Mouse (Mus musculus): ENCODE data around the gene Scn5a.

Scn5a gene

DNA sequence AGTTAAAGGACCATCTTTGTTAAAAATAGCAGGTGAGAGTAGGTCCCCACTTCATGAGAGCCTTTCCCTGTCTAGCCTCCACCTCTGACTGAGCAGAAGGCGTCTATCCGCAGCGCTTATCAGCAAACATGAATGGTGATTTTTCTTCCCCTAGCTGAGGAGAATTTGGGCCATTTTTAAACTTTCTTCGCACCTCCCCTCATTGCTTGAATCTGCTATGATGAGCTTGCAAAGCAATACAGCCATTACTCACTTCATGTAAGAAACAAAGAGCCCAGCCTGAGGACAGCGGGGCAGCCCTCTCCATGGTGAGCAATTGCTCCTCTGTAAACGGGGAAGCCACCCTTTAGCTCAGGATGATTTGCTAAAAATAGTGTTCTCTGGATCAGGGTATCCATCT is 14.0 kb downstream of the Scn5a start:
- in situ Hi-C loops (cut with MboI, MseI), result no loop called here

DNA sequence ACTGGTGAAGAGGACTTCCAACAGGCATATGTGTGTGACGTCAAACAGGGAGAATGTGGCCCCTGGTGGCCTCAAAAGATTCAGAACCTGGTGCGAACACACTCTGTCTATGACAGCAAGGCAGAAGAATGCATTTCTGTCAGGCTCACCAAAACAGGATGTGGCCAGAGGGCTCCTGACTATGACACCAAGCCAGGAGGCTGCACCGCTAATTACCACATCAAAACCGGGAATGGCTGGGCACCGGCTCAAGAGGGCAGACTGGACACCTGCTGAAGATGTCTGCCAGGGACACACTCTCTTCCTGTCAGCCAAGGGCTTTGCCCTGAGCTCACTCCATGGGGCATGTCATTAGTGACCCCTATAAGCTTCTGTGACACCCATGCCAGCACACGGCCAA is 15.2 kb downstream of the Scn5a start:
- in situ Hi-C loops (cut with MboI, MseI), result no loop called here

DNA sequence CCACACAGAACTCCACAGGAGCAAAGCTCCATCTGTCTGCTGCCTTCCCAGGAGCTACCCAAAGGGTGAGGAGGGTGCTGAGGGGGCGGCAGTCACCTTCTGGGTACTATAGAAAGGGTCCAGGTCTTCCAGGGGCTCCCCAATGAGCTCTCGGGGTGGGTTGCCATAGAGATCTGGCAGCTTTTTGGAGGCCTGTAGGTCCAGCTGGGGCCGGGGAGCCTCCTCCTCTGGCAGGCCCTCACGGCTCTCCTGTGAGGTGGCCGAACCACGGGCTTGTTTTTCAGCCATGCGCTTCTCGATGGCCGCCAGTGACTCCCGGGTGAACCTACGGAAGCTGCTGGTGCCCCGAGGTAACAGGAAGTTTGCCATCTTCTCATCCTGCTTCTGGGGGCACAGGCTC is 16.6 kb downstream of the Scn5a start:
- in situ Hi-C loops (cut with MboI, MseI), result no loop called here

DNA sequence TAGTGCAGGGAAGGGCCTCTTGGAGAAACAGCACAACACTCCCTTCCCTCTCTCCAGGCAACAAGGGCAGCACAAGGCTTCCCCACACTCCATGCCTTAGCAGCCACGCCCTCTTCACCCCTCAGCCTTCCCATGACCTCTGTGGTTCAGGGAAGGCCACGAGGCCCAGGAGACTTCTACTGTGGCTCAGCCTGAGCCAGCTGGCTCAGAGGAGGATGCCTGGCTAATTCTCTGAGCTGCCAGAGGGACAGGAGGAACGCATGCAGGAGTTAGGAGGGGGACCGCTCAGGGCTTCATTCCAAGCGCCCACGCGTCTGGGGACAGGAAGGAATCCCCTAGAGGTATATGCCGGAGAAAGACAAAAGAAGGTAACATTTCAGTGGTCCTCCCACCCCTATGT is 17.1 kb downstream of the Scn5a start:
- in situ Hi-C loops (cut with MboI, MseI), result no loop called here

DNA sequence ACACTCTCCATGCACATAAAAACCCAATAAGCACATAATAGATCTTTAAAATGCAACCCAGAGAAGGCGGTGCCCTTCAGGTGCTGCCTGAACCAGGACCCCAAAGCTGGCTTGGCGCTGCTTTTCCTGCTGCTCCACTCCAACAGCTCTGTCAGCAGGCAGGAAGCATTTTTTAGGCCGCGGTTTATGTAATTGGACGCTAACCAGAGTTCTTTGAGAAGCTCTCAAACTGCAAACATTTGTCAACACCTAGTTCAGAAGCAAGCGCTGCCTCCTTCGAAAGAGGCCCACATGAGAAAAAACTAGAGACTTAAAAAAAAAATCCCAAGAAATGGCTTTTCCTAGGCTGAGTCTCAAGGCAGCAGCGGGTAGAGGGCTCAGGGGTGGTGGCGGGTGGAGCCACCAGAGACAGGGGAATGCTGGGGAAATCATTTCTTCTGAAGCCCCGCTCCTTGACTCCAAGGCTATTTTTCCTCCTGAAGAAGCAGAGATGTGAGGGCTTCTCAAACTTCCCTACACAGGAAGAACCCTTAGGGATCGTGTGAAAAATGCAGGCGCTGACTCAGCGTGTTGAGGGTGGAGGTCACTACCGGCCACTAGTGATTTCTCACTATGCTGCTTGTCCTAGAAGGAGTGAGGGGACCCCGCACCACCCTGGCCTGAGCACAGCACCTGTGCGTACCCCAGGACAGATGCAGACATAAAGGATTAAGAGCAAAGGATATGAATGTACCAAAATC is 19.1 kb downstream of the Scn5a start:
- in situ Hi-C loops (cut with MboI, MseI), result no loop called here

DNA sequence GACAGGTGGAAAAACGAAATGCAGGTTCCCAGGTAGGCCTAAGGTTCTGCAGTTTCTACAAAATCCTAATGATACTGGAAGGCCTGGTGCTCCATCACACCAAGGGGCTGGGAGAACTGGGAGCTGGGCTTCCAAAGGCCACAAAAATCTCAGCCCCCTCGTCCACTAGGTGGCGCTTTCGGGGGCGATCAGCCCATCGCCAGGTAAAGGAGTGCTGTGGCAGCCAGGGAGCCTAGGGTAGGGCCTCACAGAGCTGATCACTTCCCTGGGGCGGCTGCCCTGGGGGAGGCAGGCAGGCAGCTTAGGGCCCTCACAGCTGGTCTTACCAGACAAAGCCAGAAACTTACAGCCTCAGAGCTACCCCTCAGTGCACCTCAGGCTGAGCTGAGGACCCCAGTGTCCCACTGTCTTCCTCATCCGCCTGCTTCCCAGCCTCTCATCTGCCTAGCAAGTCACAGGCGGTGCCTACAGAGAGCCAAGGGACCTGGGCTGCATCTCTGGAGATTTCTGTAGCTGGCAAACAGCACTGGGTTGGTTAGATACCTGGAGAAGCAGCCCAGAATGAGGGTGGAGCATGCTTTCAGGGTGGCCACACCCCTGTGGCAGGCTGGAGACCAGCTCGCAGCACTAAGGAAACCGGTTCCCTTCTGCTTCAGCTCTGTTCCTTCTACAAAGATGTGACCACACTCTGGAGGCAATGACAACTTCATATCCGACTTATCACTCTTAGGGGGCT is 20.5 kb downstream of the Scn5a start:
- in situ Hi-C loops (cut with MboI, MseI), result no loop called here

DNA sequence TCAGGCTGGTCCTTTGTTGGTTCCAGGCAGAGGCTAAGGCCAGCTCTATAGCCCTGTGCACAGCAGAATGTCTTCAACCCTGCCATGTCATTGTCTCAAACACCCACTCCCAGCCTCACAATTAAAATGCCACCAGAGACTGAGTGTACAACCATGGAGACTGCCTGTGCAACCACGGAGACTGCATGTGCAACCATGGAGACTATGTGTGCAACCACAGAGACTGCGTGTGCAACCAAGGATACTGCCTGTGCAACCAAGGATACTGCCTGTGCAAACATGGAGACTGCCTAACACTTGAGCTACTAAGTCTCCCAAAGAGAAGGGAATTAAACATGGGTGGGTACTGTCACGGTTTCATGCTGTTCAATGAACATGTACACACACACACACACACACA is 22.8 kb downstream of the Scn5a start:
- in situ Hi-C loops (cut with MboI, MseI), result no loop called here

DNA sequence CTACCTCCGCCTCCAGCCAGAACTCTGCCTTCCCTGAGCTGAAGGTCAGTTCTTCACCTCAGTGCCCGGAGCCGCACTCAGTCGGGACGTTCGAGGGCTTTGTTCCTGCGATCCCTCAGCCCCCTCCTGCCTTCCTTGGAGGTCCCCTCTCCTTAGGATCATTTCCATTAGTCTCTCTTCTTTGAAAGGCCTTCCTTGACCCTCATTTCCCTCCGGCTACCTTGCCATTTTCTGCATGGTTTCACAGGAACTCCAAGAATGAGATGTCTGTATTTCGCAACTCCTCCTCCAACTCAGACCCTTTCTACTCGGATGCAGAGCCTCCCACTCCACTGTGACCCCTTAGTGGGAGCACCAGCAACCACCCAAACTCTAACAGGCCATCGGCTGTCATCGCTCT is 31.3 kb downstream of the Scn5a start:
- in situ Hi-C loops (cut with MboI, MseI), result loop anchor here (25.0 kb wide), 1 partner anchor 1640 kb away; no protein-coding TSS in a partner anchor

DNA sequence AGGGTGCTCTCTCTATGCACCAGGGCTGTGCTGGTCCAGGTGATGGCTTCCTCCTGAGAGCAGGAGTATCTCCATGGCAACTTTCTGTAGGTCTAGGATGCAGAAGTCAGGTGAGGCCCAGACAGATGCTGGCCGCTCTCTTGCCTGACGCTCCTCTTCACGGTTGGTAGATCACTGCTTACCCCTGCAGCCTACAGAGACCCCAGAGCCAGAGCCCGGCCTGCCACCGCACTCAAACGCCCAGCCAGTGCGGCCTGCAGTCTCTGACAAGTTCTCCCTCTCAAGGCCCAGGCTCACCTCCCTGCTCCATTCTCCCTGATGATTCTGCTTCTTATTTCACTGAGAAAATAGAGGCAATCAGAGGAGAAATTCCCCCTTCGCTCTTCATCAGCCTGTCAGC is 31.7 kb downstream of the Scn5a start:
- in situ Hi-C loops (cut with MboI, MseI), result loop anchor here (25.0 kb wide), 1 partner anchor 1640 kb away; no protein-coding TSS in a partner anchor

DNA sequence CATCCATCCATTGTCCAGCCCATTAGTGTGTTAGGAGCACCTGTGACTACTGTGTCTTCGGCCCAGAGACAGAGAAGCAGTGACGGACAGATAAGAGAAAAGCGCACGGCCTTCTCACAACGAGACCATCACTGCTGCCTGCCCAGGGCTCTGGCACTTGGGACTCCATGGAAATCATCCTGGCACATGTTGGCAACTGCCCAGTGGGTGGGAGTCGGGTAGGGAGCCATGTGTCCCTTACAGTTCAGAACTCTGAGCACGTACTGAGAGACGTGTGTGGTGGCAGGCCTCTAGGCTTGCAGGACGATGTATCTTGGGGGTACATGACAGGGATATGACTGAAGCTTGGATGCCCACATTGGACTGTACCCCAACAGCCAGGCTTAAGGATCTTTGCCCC is 38.1 kb downstream of the Scn5a start:
- in situ Hi-C loops (cut with MboI, MseI), result loop anchor here (25.0 kb wide), 1 partner anchor 1647 kb away; no protein-coding TSS in a partner anchor

DNA sequence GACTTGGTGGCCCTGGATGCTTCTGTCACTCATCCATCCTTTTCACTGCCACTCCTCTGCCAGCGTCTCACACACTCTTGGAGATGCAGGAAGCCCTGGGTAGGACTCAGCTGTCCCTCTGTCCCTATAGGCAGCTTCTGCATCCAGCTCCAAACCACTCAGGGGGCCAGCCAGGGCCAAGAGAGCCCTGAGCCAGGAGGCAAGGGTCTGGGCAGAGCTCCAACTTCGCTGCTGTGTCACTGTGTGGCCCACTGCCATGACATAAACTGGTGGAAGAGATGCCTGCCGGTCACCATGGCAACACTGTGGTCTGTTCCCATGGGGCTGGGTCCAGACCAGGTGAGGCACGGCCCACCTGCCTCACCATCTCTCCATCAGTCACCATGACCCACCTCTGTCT is 41.0 kb downstream of the Scn5a start:
- in situ Hi-C loops (cut with MboI, MseI), result loop anchor here (25.0 kb wide), 1 partner anchor 1649 kb away; no protein-coding TSS in a partner anchor

DNA sequence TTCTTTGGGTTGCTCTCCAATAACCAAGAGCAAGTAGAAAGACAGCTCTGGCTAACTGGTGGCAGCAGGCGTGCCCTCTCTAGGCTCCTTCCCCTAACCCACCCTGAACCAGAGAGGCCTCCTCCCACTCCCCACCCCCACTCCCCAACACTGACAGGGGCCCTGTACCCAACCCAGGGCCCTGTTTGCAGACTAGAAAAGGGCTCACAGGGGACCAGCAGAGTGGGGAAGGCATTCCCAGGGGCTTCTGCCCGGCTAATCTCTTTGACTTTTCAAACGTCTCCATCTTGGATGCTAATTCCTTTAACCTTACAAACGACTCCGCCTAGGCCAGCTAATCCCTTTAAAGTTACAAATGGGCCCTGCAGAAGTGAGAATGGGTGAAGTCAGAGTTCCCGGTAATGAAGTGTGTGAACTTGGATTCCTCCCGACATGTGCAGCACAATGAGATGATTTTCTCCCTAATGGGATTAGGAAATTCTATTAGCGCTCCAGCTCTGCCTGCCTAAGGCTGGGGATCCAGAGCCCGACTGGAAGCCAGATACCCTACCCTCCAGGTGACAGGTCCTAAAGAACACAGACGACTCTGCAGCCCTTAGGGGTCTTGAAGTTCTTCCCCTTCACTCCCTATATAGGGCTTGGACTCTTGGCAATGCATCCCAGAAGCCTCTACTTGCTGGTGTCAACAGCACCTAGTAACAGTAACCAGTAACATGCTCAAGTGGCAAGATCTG is 47.0 kb downstream of the Scn5a start:
- in situ Hi-C loops (cut with MboI, MseI), result loop anchor here (25.0 kb wide), 1 partner anchor 1655 kb away; no protein-coding TSS in a partner anchor

DNA sequence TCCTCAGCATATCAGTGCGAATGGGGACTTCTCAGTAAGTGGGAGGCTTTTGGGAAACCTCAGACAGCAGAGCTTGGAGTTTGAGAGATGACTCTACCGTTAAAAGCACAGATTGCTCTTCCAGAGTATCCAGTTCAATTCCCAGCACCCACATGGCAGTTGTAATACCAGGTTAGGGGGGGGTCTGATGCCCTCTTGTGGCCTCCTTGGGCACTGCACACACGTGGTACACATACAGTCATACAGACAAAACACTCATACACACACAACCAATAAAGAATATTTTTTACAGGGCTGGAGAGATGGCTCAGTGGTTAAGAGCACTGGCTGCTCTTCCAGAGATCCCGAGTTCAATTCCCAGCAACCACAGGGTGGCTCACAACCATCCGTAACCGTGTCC is 54.3 kb downstream of the Scn5a start:
- in situ Hi-C loops (cut with MboI, MseI), result no loop called here

DNA sequence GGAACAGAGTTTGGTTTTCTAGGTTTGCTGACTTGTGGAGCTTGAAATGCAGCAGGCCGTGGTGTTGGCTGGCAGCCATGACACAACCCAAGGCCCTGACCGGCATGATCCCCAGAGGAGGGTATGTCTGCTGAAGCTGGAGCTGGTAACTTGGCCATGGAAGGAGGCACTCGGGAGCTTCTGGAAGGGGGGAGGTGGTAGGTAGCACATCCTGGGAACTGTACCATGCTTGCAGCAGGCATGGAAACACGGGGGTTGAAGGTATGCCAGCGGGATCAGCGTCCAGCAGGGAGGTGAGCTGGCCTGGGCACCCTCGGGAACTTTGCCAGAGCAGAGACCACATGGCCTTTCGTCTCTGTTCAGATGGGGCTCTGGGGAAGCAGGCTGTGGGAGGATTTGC is 55.5 kb downstream of the Scn5a start:
- in situ Hi-C loops (cut with MboI, MseI), result no loop called here

DNA sequence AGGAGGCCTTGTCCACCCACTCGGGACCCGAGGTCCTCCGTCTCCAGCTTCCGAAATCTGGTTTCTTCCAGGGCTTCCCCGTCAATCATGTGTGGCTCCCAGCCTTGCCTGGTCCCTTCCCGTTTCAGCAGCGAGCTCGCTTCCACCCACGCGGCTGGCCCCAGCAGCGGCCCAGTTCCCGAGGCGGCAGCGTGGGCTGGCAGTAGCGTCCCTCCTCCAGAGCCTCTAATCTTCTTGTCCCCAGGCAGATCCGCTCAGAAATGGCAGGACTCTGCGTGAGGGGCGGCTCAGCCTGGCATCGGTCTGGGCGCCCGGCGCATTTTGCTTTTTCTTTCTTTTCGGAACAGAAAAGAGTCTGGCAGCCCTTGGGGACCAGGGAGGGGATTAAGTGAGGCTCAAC is 59.7 kb downstream of the Scn5a start:
- in situ Hi-C loops (cut with MboI, MseI), result no loop called here

DNA sequence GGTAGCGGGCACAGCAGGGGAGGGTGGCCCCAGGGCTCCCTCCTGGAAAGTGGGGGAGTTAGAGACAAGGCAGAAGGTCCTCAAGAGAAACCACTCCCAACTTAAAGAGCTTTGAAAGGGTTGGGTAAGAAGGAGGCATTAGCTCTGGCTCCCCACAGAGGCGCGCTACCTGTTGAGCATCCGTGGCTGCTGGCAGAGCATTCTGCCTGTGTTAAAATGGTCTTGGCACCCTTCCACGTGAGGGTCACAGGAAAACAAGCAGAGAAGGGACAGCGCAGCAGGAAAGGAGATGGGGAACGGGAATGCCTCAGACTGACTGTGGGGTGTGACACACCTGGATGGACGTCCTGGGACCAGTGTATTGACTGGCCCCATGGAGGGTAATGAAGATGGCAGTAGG is 60.6 kb downstream of the Scn5a start:
- in situ Hi-C loops (cut with MboI, MseI), result no loop called here

DNA sequence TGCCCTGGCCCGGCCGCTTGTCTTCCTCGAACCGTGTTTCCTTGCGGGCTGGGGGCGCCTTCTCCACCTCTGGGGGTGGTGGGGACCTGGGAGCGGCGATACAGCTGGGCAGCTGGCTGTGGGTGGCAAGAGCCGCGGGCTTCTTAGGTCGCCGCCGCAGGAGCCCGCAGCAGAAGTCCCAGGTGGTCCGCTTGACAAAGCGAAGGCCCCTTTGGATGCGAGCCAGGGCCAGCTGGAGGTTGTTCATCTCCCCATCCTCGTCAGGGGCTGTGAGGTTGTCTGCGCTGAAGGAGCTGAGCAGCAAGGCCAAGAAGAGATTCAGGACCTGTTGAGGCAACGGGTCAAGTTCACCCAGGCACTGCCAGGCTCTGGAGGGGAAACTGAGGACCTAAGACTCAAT is 61.3 kb downstream of the Scn5a start:
- in situ Hi-C loops (cut with MboI, MseI), result no loop called here

DNA sequence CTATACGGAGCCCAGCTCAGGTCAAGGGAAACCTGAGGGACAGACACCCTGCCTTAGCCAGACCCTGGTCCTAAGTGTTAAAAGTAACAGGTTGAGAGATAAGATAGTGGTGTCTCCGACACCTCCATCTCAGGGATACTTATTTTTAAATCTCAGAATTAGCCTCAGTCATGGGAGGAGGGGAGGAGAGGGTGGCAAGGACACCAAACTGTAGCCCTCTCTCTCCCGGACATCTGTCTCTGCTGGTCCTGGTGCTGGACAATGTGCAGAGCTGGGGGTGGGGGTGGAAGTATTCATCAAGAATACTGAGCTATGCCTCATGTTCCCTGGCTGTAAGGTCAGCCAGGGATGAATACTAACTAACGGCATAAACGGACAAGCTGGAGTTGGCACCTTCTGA is 62.0 kb downstream of the Scn5a start:
- in situ Hi-C loops (cut with MboI, MseI), result no loop called here

DNA sequence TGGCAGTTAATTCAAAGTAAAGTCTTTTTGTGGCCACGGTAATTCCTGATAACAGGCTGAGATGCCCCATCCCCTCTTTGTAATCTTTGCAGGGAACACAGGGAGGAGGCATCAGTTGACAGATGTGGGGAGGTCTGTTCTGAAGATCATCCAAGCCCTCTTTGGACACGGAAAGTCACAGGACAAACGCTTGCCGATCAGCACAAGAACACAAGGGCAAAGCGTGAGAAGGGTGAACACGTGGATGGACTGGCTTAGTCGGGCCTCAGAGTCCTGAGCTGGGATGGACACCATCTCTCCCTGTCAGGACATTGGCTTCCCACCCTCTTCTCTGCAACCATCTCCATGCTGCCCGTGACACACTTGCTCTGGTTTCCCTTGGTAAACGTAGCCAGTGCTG is 63.4 kb downstream of the Scn5a start:
- in situ Hi-C loops (cut with MboI, MseI), result no loop called here

DNA sequence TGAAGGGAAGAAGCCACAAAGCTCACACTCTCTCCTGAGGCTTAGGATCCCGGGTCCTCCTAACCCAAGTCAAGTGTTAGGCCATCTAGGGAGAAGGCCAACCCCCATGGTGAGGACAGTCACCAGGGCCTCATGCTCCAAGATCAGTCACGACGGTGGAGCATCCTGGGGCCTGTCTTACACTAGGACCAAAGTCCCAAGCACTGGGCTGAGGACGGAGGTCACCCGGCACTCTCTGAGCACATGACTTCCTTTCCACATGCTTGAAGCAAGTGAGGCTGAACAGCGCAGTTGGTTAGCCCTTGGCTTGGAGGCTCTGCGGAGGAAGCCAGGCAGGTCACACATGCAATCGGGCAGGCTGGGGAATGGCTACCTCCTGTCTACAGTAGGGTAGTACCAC is 63.8 kb downstream of the Scn5a start:
- in situ Hi-C loops (cut with MboI, MseI), result no loop called here

DNA sequence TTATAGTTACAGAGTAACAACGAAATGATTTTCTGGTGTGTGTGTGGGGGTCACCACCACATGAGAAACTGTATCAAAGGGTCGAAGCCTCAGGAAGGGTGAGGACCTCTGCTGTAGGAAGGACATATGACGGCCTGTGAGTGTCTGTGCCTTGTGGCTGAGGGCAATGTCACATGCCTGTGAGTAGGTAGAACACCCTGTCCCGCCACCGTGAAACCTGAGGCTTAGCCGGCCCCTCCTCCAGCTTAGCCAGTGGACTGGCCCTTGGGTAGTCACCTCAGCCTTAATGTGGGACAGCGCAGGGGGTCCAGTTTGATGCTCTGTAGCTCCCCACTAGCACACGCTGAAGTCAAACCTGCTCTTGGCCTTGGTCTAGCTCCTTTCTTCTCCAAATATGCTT is 65.0 kb downstream of the Scn5a start:
- in situ Hi-C loops (cut with MboI, MseI), result no loop called here

DNA sequence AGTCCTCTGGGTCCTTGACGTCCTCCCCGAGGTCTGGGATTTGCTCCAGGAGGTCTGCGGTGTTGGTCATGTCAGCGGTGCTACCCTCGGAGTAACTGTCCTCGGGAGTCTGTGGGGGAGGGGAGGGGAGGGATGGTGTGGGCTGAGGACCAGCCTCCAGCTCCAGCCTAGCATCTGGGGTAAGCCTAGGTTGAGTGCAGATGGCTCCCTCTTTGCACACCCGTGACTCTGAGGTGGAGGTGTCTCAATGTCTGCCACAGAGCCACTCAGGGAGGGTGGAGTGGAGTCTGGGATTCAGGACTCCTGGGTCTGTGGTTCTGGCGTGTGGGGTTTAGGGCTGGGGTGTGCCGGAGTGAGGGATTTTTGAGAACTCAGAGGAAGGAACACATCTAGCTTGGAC is 65.8 kb downstream of the Scn5a start:
- in situ Hi-C loops (cut with MboI, MseI), result no loop called here
